Mouse (Mus musculus): ENCODE data around the gene Olfr547.

GRCm38 (mm10) chr7:102501986-102502385, 32.6 kb upstream of the Olfr547 start:
- no peak for TF ChIP-seq CTCF (IDR thresholded peaks at IDR 0.05; ENCODE audit: extremely low read depth, insufficient read depth, low read length)
- TF ChIP-seq POLR2A (IDR thresholded peaks at IDR 0.05; ENCODE audit: extremely low read depth, insufficient read depth, low read length) = no peak

Data from cortical plate, adult 2 months (tissue).